Mouse (Mus musculus) Patski (cell line): ENCODE measurements at regions not wholly inside any gene's neighbourhood (a gene's known extent, or its start where the extent isn't known, plus 50 kb on each side); places are given as distances from the start of the nearest gene placed in this dataset.

Experiments
- ATAC-seq: fragments of 100-300 bp; one replicate; pipeline ENCODE4 v1.8.0; 2021
- CTCF ChIA-PET: fragments of 350-600 bp; sonication (Branson Sonifier 250); formaldehyde crosslinking; loops from one replicate; lab custom pipeline; 2022; ENCODE audit warnings: inconsistent platforms; lab: Charles Lee
- POLR2A ChIA-PET: fragments of 350-600 bp; sonication (Branson Sonifier 250); formaldehyde crosslinking; loops from one replicate; lab custom pipeline; 2022; ENCODE audit warnings: antibody characterized with exemption, inconsistent platforms; lab: Charles Lee
- DNase-seq: peaks from one replicate; pipeline ENCODE4 v3.0.0-alpha.2; 2011; ENCODE audit warnings: low read depth, low spot score
- H3K27me3 ChIP-seq: fragments of 371-371 bp; one replicate; pipeline ENCODE4 v1.5.1; 2021
- CTCF ChIP-seq: fragments of 100-300 bp; IDR thresholded peaks from one replicate; pipeline ENCODE4 v1.5.1; 2021
- in situ Hi-C: fragments of 300-500 bp; cut with MboI; formaldehyde crosslinking; loops from 3 replicates; pipeline ENCODE4 v1.11.1; 2018; ENCODE audit warnings: low pct_unique_long_range_greater_than_20kb, mixed read lengths

GRCm38 (mm10) chr1:186505912-186506311 is 199.9 kb downstream of the Tgfb2 start:
- in situ Hi-C loops, result no loop called here
- POLR2A ChIA-PET, result no interaction called here
- TF ChIP-seq CTCF, result no peak
- DNase-seq (no peak), ATAC-seq (no peak)
- CTCF ChIA-PET, result no interaction called here
- no peaks in the 10 kb centered on the region for H3K27me3 ChIP-seq

- ATAC-seq, result no peak
These were observed 200.6 kb downstream of the Tgfb2 start for GRCm38 (mm10) chr1:186505051-186505711.

GRCm38 (mm10) chr1:186501726-186502125 is 204.1 kb downstream of the Tgfb2 start:
- TF ChIP-seq CTCF, result no peak
- ChIA-PET POLR2A (no interaction called here), CTCF (no interaction called here)
- DNase-seq (no peak), ATAC-seq (no peak)
- H3K27me3 ChIP-seq, result no peaks in the 10 kb centered on the region
- in situ Hi-C loops, result no loop called here

More at GRCm38 (mm10) chr1:186505051-186505711, 200.6 kb downstream of the Tgfb2 start:
- ChIA-PET POLR2A (no interaction called here), CTCF (interaction anchor here (0.9 kb wide), 1 partner anchor 246 kb away, joined by 3 read pairs; no protein-coding TSS in a partner anchor)
- DNase-seq, result no peak
- no peak for TF ChIP-seq CTCF
- in situ Hi-C loops, result no loop called here
- no peaks in the 10 kb centered on the region for H3K27me3 ChIP-seq

- H3K27me3 ChIP-seq, result no peaks in the 10 kb centered on the region
- POLR2A ChIA-PET, result interaction anchor here (0.6 kb wide), 1 partner anchor 143 kb away, joined by 3 read pairs; no protein-coding TSS in a partner anchor
- TF ChIP-seq CTCF, result no peak
- ATAC-seq, result no peak
- DNase-seq, result no peak
- in situ Hi-C loops, result no loop called here
- CTCF ChIA-PET, result no interaction called here
These were observed 207.9 kb downstream of the Tgfb2 start for GRCm38 (mm10) chr1:186497872-186498271.

GRCm38 (mm10) chr1:186497333-186497732 is 208.5 kb downstream of the Tgfb2 start:
- DNase-seq (no peak), ATAC-seq (no peak)
- ChIA-PET CTCF (no interaction called here), POLR2A (no interaction called here)
- H3K27me3 ChIP-seq, result no peaks in the 10 kb centered on the region
- in situ Hi-C loops, result no loop called here
- no peak for TF ChIP-seq CTCF

GRCm38 (mm10) chr1:186494411-186494783 is 211.4 kb downstream of the Tgfb2 start:
- POLR2A ChIA-PET, result no interaction called here
- in situ Hi-C loops, result no loop called here
- no peak for DNase-seq
- no peak for TF ChIP-seq CTCF
- ATAC-seq, result no peak
- no peaks in the 10 kb centered on the region for H3K27me3 ChIP-seq
- CTCF ChIA-PET, result no interaction called here

GRCm38 (mm10) chr1:186493664-186494410 is 212.0 kb downstream of the Tgfb2 start:
- H3K27me3 ChIP-seq, result no peaks in the 10 kb centered on the region
- in situ Hi-C loops, result no loop called here
- no peak for ATAC-seq
- TF ChIP-seq CTCF, result no peak
- DNase-seq, result no peak
- ChIA-PET POLR2A (interaction anchor here (1.2 kb wide), 1 partner anchor 212 kb away, joined by 3 read pairs; the partner anchor contains the start of gene Tgfb2), CTCF (no interaction called here)

- ATAC-seq (peak; percentile 54), DNase-seq (peak; percentile 66)
- ChIA-PET POLR2A (interaction anchor here (0.6 kb wide), 1 partner anchor 23 kb away, joined by 3 read pairs; no protein-coding TSS in a partner anchor), CTCF (interaction anchor here (0.7 to 1.4 kb wide), 5 partner anchors 9 to 763 kb away, joined by 3 read pairs; no protein-coding TSS in a partner anchor)
- TF ChIP-seq CTCF, result no peak
- in situ Hi-C loops, result no loop called here
- no peaks in the 10 kb centered on the region for H3K27me3 ChIP-seq
These were observed 223.6 kb downstream of the Tgfb2 start for GRCm38 (mm10) chr1:186482177-186482576.

GRCm38 (mm10) chr1:186480019-186480418 is 225.8 kb downstream of the Tgfb2 start:
- TF ChIP-seq CTCF, result no peak
- POLR2A ChIA-PET, result no interaction called here
- H3K27me3 ChIP-seq, result no peaks in the 10 kb centered on the region
- no peak for ATAC-seq
- CTCF ChIA-PET, result interaction anchor here (1.7 kb wide), 1 partner anchor 11 kb away, joined by 5 read pairs; no protein-coding TSS in a partner anchor
- no peak for DNase-seq
- in situ Hi-C loops, result no loop called here

- CTCF ChIA-PET, result no interaction called here
- TF ChIP-seq CTCF, result no peak
- no peaks in the 10 kb centered on the region for H3K27me3 ChIP-seq
- in situ Hi-C loops, result no loop called here
- peak; percentile 17 for ATAC-seq
- no peak for DNase-seq
- POLR2A ChIA-PET, result no interaction called here
These were observed 227.2 kb downstream of the Tgfb2 start for GRCm38 (mm10) chr1:186478428-186479238.
